Mouse (Mus musculus): ENCODE measurements around the gene Pms2. TPM values are rescaled to one million over a fixed set of nuclear protein-coding genes. Genes with fewer than 3 reads are reported as not detected.
A peak's percentile ranks its signal among the peaks of the same experiment; 100 is the strongest.

Gene Pms2
- 10 to 100 TPM; 21.3 to 21.8 TPM for total RNA-seq (2021)
- long read RNA-seq, experiment 1, full-length matches to known transcripts, result 7 of 10 reads
- long read RNA-seq, experiment 1, partial matches to known transcripts, result 0 of 10 reads
- long read RNA-seq, experiment 1, other reads (novel, unspliced or antisense), result 3 of 10 reads
- long read RNA-seq, experiment 2, full-length matches to known transcripts, result 18 of 26 reads
- long read RNA-seq, experiment 2, partial matches to known transcripts, result 3 of 26 reads
- long read RNA-seq, experiment 2, other reads (novel, unspliced or antisense), result 5 of 26 reads

DNA sequence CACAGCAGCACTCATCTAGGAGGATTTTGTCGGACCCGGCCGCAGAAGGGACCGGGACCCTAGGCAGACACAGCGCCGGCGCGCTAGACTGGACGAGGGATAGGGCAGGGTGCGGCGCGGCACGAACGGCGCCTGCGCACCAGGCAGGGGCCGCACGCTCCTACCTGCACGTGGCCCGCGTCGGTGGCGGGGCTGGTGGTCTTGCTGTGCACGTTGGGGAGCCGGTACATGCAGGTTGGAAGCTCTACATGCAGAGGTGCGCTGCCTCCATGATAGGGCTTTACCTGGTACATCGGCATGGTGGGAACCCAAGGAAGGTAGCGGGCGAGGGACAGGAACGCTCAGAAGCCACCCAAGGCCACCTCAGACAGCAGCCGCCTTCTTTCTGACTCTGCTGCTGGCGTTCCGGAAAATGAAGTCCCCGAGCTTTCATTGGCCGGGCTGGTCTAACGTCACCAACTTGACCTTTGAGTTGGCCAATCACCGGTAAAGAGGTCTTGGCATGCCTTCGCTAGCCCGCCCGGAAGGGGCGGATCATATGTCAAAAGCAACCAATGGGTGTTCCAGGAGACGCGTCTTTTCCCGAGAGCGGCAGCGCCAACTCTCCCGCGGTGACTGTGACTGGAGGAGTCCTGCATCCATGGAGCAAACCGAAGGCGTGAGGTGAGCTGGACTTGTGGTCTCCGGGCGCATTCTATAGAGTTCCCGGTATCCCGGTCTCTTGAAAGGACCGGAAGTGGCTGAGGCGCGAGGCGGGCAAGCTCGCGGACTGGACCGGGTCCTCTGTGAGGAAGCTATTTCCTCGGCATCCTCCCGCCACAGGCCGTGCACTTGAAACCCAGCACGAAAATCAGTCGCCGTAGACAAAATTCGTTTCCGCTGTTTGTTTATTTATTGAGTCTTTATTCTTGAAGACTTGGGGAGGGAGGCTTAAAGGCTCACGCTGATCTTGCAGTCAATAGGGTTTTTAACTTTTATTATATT, at the start of gene Pms2, which contains the start of gene Aimp2:
Gene Pms2, plus strand, starts transcription at position 548 of the 984 bp plus-strand sequence.
Gene Aimp2, minus strand, starts transcription at position 431 of the 984 bp plus-strand sequence.
- DNase-seq (ENCODE audit: low spot score in 2 of 2), result peak; percentile 75 to 92

DNA sequence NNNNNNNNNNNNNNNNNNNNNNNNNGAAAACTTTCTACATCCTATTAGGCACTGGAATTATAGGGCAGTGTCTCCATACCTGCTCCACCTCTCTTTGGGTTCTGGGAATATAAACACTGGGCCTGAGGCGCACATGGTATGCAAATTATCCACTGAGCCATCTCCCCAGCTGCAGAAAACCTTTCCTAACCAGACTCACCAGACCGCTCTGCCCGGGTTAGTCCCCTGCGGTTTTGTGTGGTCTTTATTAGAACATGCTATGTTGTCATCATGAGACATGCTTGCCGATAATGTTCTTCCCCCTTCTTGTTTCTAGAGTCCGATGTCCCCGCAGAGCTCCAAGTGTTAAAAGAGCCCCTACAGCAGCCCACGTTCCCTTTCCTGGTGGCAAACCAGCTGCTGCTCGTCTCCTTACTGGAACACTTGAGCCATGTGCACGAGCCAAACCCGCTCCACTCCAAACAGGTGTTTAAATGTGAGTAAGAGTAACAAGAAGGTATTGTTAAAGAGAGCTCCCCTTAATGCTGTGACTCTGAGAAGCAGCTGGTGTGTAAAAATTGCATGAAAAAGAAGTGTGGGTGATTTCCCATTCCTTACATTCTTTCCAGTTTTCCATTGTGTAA, 38.1 kb upstream of the Pms2 start:
- no peak for DNase-seq (ENCODE audit: low spot score in 2 of 2)

DNA sequence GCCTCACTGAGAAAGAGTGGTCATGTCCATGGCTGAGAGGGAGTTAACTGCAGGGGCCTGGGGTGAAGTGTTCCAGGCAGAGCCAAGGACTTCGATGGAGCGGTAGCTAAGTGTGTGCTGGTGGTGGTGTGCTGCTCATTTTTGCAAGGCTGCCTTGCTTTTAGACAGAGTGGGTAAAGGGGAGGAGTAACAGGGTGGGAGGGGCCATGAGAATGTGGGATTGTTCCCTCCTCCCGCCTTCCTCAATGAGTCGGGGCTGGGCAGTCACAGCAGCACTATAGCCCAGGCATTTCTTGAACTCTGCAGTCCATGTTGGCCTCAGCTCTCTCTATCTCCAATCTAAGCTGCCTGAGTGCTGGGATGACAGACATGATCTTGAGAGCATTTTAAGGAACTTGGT, 35.2 kb upstream of the Pms2 start:
- no peak for DNase-seq (ENCODE audit: low spot score in 2 of 2)

DNA sequence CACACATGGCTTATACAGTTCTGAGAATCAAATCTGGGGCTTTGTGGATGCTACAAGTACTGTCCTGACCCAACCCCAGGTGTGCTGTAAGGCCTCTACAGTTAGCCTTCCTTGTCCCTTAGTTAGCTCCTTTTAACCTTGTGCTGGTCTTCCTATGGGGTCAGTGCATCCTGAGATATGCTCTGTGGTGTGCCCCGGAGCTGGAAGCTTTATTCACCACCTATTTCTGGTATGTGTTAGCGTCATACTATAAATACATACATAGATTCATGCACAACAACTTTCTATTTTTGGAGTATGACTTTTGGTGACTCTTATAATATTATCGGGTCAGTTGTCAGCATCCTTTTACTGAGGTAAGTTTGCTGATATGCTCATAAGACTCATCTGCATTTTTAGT, 24.5 kb upstream of the Pms2 start:
- DNase-seq (ENCODE audit: low spot score in 2 of 2), result no peak

DNA sequence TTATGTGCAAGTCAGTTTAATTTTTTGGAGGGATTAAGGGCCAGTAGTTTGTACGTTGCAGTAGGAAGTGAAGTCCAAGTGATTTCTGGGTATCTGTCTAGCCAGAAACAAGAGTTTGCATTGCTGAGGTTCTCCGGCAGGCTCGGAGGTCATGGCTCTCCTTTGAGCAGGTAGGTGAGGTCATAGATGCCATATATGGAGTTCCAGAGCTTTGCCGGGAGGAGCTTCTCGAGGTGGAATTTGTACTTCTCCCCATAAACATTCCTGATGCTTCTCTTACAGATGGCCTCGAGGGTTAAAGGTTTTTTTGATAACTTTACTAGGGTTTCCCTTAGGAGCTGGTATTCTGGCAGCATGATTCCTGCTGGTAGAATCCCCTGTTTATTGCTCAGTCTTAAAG, 19.0 kb upstream of the Pms2 start:
- no peak for DNase-seq (ENCODE audit: low spot score in 2 of 2)

DNA sequence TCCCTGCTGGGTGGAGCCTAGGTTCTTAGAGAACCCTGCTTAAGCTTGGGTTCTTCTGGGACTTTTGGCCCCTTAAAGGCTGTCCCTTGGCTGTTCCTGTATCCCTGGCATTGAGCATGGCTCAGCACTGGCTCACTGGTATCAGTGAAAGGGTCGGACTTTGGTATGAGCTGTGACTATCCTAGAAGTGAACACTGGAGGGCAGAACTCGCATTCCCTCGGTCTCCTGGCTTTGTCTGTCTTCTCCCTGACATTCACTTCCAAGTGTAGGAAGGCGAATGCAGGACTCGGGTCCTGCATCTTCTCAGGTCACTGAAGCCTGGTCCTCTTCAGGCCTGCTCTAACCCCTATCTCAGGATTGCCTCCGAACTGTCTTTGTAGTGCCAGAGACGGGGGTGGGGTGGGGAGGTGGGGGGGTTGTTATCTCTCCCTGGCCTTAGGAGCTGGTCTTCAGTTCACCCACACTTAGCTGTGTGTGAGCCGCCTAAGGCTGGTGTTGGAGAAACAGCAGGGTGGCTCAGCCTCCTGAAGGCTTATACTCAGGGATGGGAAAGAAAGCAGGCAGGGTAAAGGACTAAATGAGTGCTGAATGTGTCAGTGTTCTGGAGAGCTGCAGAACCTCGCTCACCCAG, 17.4 kb upstream of the Pms2 start:
- no peak for DNase-seq (ENCODE audit: low spot score in 2 of 2)

DNA sequence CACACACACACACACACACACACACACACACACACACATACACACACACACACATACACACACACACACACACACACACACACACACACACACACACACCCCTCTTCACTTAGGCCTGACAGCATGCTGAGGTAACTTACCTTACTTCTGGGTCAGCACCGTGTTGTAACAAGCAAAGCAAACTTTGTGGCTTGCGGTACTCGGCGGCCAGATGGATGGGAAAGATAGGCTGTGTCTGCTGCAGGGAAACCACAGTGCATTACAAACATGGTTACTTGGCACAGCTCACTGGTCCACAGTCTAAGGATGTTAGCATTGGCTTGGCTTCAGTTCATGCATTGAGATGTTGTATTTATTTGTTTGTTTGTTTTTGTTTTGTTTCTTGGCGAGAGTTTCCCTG, 16.4 kb upstream of the Pms2 start:
- DNase-seq (ENCODE audit: low spot score in 2 of 2), result no peak

DNA sequence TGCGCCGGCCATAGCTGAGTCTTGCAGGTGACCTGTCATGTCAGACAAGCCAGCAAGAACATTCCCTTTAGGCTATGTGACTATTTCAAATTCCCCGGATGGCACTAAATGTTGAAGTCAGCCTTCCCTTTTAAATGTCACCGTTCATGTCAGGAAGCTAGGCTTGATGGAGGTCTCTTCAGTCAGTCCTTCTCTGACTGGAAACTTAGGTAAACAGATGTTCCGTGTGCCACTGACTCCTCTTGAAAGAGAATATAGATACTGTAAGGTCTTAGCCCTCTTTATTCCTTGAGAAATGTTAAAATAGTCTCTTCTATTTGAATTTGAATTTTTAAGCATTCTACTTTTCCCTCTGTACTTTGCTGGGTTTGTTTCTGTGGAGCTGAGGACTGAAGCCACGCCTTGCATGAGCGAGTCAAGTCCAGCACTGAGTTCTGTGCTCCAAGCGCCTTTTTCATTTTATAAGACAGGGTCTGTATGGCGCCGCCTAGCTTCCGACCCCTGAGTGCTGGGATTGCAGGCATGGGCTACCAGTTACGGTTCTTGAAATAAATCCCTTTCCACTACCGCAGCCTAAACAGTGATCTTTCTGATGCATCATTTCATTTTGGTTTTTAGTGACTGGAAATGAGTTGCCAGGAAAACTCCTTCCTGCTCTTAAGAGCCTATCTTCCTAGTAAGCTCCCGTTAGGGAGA, 12.0 kb upstream of the Pms2 start, which contains the start of gene Ankrd61:
Gene Ankrd61, minus strand, starts transcription at position 51 of the 696 bp plus-strand sequence.
- DNase-seq (ENCODE audit: low spot score in 2 of 2), result no peak

DNA sequence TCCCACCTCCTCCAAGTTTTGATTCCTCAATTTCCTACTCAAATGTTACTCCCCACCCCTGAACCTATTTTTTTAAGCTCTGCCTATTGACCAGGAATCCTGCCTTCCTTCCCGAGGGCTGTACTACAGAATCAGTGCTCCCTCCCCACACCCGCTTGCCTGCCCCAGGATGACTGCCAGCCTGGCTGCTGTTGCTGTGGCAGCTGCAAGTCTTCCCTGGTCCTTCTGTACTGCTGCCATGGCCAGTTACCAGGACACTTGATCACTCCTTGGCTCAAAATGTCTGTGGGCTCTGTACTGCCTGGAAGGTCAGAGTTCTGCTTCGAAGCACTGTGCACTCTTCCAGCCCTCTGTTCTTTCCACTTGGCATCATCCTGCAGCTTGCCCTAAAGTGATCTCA, 7.7 kb upstream of the Pms2 start:
- no peak for DNase-seq (ENCODE audit: low spot score in 2 of 2)

DNA sequence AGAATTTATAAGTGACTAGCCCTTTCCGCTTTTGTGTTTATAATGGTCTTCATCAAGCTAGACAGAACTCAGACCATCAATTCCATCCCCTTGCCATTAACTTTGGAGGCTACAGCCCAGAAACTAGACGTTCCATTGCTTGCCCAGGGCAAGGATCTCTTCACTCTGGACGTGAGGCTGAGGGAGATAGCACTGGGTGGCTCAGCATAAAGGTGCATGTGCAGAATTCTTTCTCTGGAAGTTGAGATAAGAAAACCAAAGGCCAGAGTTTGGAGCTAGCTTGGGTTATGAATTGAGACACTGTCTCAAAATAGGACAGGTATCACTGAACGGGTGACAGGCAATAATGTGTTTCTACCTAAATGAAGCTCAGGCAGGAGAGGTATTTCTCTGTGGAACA, 6.0 kb upstream of the Pms2 start:
- no peak for DNase-seq (ENCODE audit: low spot score in 2 of 2)

DNA sequence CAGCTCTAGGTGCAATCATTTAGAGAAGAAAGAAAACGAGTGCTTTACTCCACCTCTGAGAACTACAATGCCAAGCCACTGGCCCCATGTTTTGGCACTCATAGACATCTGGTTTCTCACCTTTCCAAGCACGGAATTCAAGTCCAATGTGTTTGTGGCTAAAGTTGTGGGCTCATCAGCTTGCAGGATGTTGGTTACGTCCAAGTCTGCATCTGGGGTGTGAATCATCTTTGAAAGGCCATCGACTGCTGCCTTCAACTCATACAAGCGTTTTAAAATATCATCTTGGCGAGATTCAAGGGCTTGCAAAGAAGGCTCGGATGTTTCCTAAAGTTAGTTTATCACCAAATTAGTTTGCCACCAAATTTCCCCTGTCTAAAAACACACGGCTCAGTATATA, 3.3 kb upstream of the Pms2 start:
- no peak for DNase-seq (ENCODE audit: low spot score in 2 of 2)

DNA sequence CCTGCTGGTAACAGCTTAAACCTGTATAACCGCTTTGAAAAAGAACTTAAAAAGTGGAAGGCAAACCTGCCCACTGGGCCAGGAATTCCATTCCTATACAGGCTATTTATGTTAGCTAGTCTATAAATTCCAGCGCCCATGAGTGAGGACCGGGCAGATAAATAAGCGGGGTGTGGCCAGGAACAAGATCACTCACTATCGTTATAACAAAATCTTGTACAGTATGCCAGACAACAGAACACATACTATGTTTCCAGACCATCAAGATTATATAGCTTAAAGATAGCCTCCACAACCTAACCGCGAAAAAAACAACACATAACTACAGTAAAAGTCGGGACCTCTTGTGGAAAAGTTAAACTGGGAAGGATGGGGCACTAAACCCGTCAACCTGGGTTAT, 838 bp upstream of the Pms2 start:
- no peak for DNase-seq (ENCODE audit: low spot score in 2 of 2)

DNA sequence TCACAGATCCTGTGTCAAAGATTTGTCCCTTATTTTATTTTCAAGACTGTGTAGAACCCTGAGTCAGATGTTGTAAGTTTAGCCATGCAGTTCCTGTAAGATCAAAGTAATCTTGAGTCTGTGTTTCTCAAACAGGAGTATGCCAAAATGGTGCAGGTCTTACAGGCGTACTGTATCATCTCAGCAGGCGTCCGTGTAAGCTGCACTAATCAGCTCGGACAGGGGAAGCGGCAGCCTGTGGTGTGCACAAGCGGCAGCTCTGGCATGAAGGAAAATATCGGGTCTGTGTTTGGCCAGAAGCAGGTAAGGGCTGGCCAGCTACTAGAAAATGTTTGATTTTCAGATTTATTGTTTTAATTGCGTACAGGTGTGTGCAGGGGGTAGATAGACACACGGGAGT, 6.5 kb downstream of the Pms2 start:
- no peak for DNase-seq (ENCODE audit: low spot score in 2 of 2)

DNA sequence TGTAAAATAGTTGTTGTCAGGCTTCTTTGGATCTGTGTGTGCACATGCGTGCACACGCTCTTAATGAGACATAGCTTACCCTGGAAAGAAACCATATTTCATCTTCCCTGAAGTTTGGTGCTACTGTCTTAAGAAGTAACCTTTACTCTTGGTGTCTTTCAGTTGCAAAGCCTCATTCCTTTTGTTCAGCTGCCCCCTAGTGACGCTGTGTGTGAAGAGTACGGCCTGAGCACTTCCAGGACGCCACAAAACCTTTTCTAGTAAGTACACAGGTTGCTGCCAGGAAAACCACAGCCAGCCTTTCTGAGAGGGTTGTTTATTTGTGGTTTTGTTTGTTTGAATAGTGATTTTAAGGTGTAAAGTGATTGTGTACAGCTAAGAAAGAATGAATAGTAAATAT, 7.7 kb downstream of the Pms2 start:
- DNase-seq (ENCODE audit: low spot score in 2 of 2), result no peak

DNA sequence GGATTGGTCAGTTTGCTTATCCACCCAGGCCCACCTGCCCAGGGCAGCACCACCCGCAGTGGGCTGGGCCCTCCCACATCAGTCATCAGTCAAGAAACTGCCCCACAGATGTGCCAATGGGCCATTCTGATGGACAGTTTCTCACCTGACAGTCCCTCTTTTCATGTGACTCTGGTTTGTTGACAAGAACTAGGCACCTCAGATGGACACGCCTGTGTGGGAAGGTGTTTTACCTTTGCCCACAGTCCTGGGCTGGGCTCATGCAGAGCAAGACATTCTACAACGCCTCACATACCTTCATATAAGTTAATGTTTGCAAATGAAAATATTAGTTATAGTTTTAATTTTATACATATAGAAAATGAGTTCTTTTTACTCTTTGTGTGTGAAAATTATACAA, 8.4 kb downstream of the Pms2 start:
- no peak for DNase-seq (ENCODE audit: low spot score in 2 of 2)

DNA sequence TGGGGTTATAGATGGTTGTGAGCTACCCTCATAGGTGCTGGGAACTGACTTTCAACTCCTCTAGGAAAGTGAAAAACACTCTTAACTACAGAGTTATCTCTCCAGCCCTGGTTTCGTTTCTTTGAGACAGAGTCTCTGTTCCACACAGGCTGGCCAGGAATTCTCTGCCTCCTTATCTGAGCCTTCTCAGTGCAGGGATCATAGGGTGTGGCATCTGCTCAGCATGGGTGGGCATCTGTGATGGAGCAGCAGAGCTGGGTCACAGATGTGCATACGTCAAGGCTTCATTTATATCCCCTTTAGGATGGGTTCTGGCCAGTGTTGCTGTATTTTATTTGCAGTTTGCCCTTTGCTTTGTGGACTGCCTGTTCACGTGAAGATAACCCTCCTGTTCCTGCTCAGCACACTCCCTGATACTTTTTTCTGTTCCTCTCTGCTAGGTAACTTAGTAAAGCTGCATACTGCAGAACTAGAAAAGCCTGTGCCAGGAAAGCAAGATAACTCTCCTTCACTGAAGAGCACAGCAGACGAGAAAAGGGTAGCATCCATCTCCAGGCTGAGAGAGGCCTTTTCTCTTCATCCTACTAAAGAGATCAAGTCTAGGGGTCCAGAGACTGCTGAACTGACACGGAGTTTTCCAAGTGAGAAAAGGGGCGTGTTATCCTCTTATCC, 15.2 kb downstream of the Pms2 start:
- DNase-seq (ENCODE audit: low spot score in 2 of 2), result no peak

DNA sequence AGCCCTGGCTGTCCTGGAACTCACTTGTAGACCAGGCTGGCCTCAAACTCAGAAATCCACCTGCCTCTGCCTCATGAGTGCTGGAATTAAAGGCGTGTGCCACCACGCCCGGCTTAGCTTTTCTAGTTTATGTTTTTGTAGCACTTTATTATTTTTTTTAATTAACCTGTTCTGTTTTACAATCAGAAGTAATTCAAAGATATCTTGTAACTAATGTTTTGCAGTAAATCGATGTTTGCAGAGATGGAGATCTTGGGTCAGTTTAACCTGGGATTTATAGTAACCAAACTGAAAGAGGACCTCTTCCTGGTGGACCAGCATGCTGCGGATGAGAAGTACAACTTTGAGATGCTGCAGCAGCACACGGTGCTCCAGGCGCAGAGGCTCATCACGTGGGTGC, 18.1 kb downstream of the Pms2 start, which contains the start of gene Gm42421:
Gene Gm42421, plus strand, starts transcription at position 301 of the 400 bp plus-strand sequence.
- no peak for DNase-seq (ENCODE audit: low spot score in 2 of 2)

DNA sequence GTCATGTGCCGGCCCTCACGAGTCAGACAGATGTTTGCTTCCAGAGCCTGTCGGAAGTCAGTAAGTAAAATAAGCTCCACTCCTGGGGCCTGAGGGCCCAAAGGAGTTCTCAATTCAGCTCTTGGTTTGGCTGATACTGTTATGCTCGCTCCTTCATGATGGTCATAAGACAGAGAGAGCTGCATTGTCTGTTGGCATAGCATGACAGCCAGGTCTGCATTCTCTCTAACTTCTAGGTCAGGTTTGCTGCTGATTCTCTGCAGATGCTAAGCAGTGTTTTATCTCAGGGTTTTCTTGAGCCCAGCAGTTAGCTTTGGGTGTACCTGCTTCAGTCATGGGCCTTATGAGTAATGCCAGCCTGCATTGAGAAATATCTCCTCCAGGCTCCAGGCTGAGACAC, 19.5 kb downstream of the Pms2 start:
- no peak for DNase-seq (ENCODE audit: low spot score in 2 of 2)

DNA sequence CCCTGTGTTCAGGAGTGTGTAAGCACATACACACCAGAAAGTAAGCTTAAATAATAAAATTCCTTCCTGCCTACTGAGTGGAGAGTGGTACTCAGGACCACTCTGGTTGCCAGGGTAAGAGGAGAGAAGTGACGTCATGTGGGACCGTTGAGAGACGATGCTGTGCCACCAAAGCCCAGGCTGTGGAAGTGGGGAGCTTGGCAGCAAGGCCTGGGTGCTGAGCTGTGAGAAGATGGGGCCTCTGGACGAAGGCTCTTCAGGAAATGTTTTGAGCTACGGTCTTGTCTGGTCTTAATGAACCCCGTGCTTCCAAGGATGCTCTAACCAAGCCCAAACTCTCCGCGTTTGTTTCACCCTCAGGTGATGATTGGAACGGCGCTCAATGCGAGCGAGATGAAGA, 20.9 kb downstream of the Pms2 start:
- no peak for DNase-seq (ENCODE audit: low spot score in 2 of 2)

Measured in adrenal gland, postnatal 4 days (tissue).